Mouse (Mus musculus) kidney, adult 18-20 months (tissue): Measurements from ENCODE around the gene Tubb4a.
A peak's percentile ranks its signal among the peaks of the same experiment; 100 is the strongest.
"Not testable (repeated sequence)": the region's sequence is repeated elsewhere in the genome, so short reads cannot be mapped to it uniquely, and the experiment has no call there.

Experiments
- DNase-seq: peaks from one replicate; pipeline ENCODE4 v3.0.0; 2021

The Tubb4a gene

DNA sequence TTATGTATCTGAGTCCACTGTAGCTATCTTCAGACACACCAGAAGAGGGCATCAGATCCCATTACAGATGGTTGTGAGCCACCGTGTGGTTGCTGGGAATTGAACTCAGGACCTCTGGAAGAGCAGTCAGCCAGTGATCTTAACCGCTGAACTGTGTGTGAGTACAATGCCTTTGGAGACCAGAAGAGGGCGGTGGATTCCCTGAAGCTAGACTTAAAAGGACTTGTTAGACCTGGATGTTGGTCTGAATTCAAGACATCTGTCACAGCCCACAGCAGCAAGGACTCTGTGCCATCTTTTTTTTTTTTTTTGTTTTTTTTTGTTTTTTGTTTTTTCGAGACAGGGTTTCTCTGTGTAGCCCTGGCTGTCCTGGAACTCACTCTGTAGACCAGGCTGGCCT lies 35.9 kb downstream of the Tubb4a start:
- not testable (repeated sequence) for DNase-seq

DNA sequence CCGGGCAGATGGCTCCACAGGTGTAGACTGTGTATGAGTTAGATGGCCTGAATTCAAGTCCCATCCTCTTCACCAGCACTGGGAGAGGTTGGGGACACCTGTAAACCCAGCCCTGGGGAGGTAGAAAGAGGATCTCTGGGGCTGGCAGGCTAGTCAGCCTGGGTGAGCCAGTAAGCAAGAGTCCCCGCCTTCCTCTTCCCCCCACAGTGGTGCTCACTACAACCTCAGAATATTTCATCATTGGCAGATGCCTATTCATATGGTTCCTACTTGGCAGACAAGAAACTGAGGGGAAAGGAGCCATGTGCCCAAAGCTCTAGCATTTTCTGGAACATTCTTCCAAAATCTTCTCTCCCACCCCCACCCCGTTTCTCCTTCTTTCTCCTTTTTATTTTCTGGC lies 38.8 kb downstream of the Tubb4a start:
- no peak for DNase-seq

GRCm38 (mm10) chr17:57047406-57047805 lies 40.2 kb downstream of the Tubb4a start:
- no peak for DNase-seq

GRCm38 (mm10) chr17:57041554-57041953 lies 46.0 kb downstream of the Tubb4a start, which contains the start of gene Slc25a41:
Gene Slc25a41 (minus strand): TSS chr17:57041654.
- no peak for DNase-seq

DNA sequence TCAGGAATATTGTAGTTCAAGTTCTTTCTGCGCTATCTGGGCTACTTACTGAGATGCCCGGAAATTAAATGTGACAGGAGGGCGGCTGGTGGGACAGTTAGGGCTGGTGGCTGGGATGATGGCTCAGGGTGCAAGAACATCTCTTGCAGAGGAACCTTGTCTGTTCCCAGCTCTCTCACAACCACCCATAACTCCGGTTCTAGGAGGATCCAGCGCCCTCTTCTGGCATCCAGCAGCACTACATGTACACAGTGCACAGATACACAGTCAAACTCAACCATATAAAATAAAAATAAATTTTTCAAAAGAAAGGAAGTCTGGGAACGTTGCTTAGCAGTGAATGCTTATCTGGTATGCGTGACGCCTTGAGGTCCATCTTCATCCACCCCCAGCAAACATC lies 48.6 kb downstream of the Tubb4a start:
- no peak for DNase-seq

DNA sequence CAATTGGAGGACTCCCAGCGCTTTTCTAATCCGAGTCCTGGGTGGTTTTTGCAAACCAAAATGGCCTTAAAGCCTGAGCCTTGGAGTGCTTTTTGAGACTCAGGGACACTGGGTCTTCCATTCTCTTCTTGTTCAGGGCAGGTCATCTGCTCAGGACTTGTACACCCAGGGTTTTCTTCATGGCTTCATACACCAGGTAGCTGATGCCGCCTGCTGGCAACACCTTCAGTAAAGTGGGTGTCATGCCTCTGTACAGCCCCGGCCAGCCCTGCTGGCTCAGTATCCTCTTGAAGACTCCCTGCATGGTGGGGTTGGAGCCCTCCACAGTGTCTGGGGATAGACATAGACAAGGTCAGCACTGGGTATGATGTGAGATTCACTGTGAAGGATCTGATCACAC lies 54.7 kb downstream of the Tubb4a start:
- no peak for DNase-seq

DNA sequence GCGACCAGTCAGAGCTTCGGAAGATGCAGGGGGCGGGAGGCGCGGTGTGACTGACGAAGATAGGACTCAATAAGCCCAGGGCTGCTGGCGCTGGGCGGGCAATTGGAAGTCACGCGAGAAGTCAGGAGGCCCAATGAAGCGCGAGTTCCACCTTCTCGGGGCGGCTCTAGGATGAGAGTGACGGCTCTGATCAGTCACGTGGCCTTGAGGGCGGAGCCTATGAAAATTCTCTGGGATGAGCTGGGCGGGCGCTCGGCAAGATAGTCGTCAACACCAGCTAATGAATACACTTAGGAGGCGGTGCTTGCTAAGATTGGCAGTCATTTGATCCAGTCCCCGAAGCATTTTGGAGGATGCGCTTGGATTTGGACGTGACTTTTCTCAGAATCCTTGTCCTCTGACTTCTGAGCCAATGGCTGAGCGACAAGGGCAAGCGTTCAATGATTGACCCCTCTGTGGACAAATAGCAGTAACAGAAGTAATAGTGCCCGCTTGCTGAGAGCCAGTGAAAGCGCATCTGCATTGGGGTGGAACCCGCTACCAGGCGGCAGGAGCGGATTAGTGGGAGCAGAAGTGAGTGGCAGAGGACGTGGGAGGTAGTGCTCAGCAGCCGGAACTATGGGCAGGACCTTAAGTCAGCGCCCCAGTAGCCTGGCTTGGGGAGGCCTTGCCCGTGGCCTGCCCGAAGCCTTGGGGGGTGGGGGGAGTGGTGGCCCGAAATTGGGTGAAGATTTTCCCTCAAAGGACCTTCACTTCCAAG lies 55.7 kb downstream of the Tubb4a start:
- peak; percentile 100 for DNase-seq

DNA sequence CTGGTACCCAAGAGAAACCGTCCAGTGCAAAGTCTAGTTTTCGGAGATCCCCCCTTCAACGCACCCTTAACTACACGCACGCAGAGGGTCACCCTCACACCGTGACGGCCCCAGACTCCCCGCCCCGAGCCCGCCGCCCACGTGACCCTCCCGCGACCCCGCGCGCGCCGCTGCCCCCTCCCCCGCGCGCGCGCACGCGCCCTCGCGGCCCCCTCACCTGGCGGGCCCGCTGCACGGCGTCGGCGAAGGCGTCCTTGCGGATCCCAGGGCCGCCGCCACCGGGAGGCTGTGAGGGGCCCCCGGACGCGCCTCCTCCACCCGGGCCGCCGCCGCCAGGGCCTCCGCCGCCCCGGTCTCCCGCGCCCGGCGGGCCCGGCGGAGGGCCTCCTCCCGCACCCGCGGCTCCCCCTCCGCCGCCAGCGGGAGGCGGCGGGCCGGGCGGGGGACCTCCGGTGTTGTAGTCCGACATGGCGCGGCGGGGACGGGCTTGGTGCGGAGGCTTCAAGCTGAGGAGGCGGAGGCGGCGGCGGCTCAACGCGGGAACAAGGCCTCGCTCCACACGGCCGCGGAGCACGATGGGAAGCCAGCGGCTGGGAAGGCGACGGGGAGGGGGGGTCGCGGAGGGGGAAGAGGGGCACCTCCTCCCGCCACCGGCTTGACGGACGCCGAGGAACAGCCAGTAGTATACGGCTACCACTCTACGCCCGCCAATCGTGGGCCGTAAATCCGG lies 56.5 kb downstream of the Tubb4a start, which contains the start of gene Khsrp:
TSS of gene Khsrp (minus strand) at position 592 of the 730 bp plus-strand sequence.
- no peak for DNase-seq
